Mouse (Mus musculus): ENCODE results near the gene Cyp2d40. TPM values are rescaled to one million over a fixed set of nuclear protein-coding genes. Genes with fewer than 3 reads are reported as not detected.

Cyp2d40 gene
- polyA plus RNA-seq (2012; fragmentation: generic; extraction: Trizol), result not detected

GRCm38 (mm10) chr15:82763631-82764420 is at the start of gene Cyp2d40:
TSS of gene Cyp2d40 (minus strand) at chr15:82764183.

GRCm38 (mm10) chr15:82794277-82794676 is 30.3 kb upstream of the Cyp2d40 start, which contains the start of gene Cyp2d26:
TSS of gene Cyp2d26 (minus strand) at chr15:82794294.

Other genes starting within 250 kb of the Cyp2d40 start
- not detected for gene Cyp2d12, start 209.1 kb downstream of the Cyp2d40 start, polyA plus RNA-seq (2012; fragmentation: generic; extraction: Trizol)
- gene Cyp2d34, start 143.2 kb downstream of the Cyp2d40 start, polyA plus RNA-seq (2012; fragmentation: generic; extraction: Trizol), result not detected
- gene Cyp2d26, start 30.1 kb upstream of the Cyp2d40 start, polyA plus RNA-seq (2012; fragmentation: generic; extraction: Trizol), result not detected
- 1 to 10 TPM; 1.5 to 9.7 TPM for gene Tcf20, start 223.7 kb upstream of the Cyp2d40 start, polyA plus RNA-seq (2012; fragmentation: generic; extraction: Trizol)